Mouse (Mus musculus): ENCODE measurements at regions not wholly inside any gene's neighbourhood (a gene's known extent, or its start where the extent isn't known, plus 50 kb on each side); places are given as distances from the start of the nearest gene placed in this dataset.

- peak overlapping the region; percentile 21; the same call in 1 of the 2 replicates for H3K9ac ChIP-seq (replicated peaks)
- peak overlapping the region; percentile 11 for H3K4me3 ChIP-seq
- no peak overlapping the region for H3K27ac ChIP-seq (replicated peaks)
Observed at GRCm38 (mm10) chr5:33511529-33512252, 77.9 kb upstream of the Nkx1-1 start.

DNA sequence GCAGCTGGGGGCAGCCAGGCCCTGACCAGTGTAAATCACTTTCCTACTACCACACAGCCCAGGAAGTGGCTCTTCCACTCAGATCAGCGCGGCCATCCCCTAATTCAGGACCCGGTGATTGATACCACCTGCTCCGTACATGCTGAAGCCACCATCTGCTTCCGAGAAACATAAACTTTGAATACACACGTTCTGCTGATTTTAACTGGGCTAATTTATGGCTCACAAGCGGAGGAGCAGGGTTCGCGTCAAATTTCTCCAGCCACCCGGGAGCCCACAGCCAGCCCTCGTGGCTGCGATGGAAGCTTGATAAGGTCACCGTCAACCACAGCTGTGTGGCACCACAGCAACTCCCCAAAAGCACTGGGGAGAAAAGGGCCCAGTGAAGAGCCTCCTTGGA, 72.0 kb upstream of the Nkx1-1 start:
- Histone ChIP-seq H3K27me3 (0 out of 2 replicates have a peak, but pooled peaks cover 2% of the 10 kb centered on the region), H3K4me3 (no peak overlapping the region), H3K9ac (replicated peaks) (no peak overlapping the region), H3K4me2 (replicated peaks) (no peak overlapping the region), H3K36me3 (no peaks in the 10 kb centered on the region), H3K9me3 (no peaks in the 10 kb centered on the region), H3K27ac (replicated peaks) (no peak overlapping the region), H3K4me1 (peaks cover 10% of the 10 kb centered on the region; the same call in 1 of the 2 replicates)
- WGBS = 72% methylated on average over 13 of the region's 13 CpGs
- ATAC-seq (replicated peaks) = no peak

More at GRCm38 (mm10) chr5:33511529-33512252, 77.9 kb upstream of the Nkx1-1 start:
- peak overlapping the region; percentile 23 for H3K4me2 ChIP-seq (replicated peaks)
- peaks cover 13% of the 10 kb centered on the region for H3K4me1 ChIP-seq
- 0 out of 2 replicates have a peak, but pooled peaks cover 8% of the 10 kb centered on the region for H3K27me3 ChIP-seq
- H3K9me3 ChIP-seq = no peaks in the 10 kb centered on the region
- ATAC-seq (replicated peaks) = no peak
- no peaks in the 10 kb centered on the region for H3K36me3 ChIP-seq
- WGBS = 28% methylated on average over 25 of the region's 25 CpGs

- no peak overlapping the region for H3K27ac ChIP-seq (replicated peaks)
- 46% methylated on average over 23 of the region's 23 CpGs for WGBS
- H3K9ac ChIP-seq (replicated peaks) = no peak overlapping the region
- H3K36me3 ChIP-seq = no peaks in the 10 kb centered on the region
- no peak overlapping the region for H3K4me2 ChIP-seq (replicated peaks)
- ATAC-seq (replicated peaks) = no peak
- no peaks in the 10 kb centered on the region for H3K9me3 ChIP-seq
- H3K27me3 ChIP-seq = 0 out of 2 replicates have a peak, but pooled peaks cover 7% of the 10 kb centered on the region
- H3K4me3 ChIP-seq = no peak overlapping the region
- H3K4me1 ChIP-seq = peaks cover 10% of the 10 kb centered on the region; the same call in 1 of the 2 replicates
Observed at GRCm38 (mm10) chr5:33501735-33502495, 68.1 kb upstream of the Nkx1-1 start.

DNA sequence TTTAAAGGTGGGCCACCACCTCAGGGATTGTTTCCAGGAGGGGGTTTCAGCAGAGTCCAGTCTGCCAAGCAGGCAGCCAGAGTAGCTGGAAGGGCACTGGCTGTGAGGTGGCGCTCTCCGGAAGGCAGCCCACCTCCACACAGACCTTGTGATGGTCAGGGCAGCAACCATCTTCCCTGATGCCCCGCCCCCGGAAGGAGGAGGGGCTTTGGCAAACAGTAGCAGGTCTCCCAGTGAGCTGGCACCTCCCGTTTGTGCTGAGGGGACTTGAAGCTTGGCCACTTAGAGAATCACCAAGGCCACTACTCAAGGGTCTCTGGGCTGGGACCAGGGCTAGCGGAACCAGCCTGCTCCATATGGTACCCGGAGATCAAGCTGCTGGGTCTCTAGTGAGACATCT, 67.4 kb upstream of the Nkx1-1 start:
- Histone ChIP-seq H3K9me3 (no peaks in the 10 kb centered on the region), H3K27me3 (0 out of 2 replicates have a peak, but pooled peaks cover 7% of the 10 kb centered on the region), H3K4me1 (peaks cover 10% of the 10 kb centered on the region; the same call in 1 of the 2 replicates), H3K36me3 (no peaks in the 10 kb centered on the region), H3K4me2 (replicated peaks) (no peak overlapping the region), H3K27ac (replicated peaks) (no peak overlapping the region), H3K9ac (replicated peaks) (no peak overlapping the region), H3K4me3 (no peak overlapping the region)
- no peak for ATAC-seq (replicated peaks)
- WGBS = 44% methylated on average over 7 of the region's 7 CpGs

GRCm38 (mm10) chr5:33495900-33496529, 62.2 kb upstream of the Nkx1-1 start:
- 20% methylated on average over 6 of the region's 6 CpGs for WGBS
- H3K27ac ChIP-seq (replicated peaks) = no peak overlapping the region

GRCm38 (mm10) chr5:33495276-33495675, 61.5 kb upstream of the Nkx1-1 start:
- Histone ChIP-seq H3K4me2 (replicated peaks) (no peak overlapping the region), H3K27ac (replicated peaks) (no peak overlapping the region), H3K36me3 (no peaks in the 10 kb centered on the region), H3K9me3 (no peaks in the 10 kb centered on the region), H3K9ac (replicated peaks) (no peak overlapping the region), H3K27me3 (peaks cover 14% of the 10 kb centered on the region), H3K4me1 (no peaks in the 10 kb centered on the region), H3K4me3 (no peak overlapping the region)
- ATAC-seq (replicated peaks) = no peak
- WGBS = 27% methylated on average over 6 of the region's 6 CpGs

More at GRCm38 (mm10) chr5:33495900-33496529, 62.2 kb upstream of the Nkx1-1 start:
- Histone ChIP-seq H3K9me3 (no peaks in the 10 kb centered on the region), H3K36me3 (no peaks in the 10 kb centered on the region), H3K4me1 (no peaks in the 10 kb centered on the region), H3K9ac (replicated peaks) (no peak overlapping the region), H3K27me3 (peaks cover 14% of the 10 kb centered on the region), H3K4me2 (replicated peaks) (no peak overlapping the region), H3K4me3 (no peak overlapping the region)
- peak; percentile 68; the same call in 1 of the 2 replicates for ATAC-seq (replicated peaks)

GRCm38 (mm10) chr5:33492604-33493315, 59.0 kb upstream of the Nkx1-1 start:
- H3K4me2 ChIP-seq (replicated peaks) = no peak overlapping the region
- no peak for ATAC-seq (replicated peaks)
- H3K9ac ChIP-seq (replicated peaks) = no peak overlapping the region
- H3K36me3 ChIP-seq = no peaks in the 10 kb centered on the region
- H3K27me3 ChIP-seq = peaks cover 11% of the 10 kb centered on the region
- H3K9me3 ChIP-seq = no peaks in the 10 kb centered on the region
- no peak overlapping the region for H3K4me3 ChIP-seq
- H3K27ac ChIP-seq (replicated peaks) = no peak overlapping the region
- 90% methylated on average over 11 of the region's 11 CpGs for WGBS
- H3K4me1 ChIP-seq = no peaks in the 10 kb centered on the region

GRCm38 (mm10) chr5:33489286-33489685, 55.5 kb upstream of the Nkx1-1 start:
- no peaks in the 10 kb centered on the region for H3K36me3 ChIP-seq
- ATAC-seq (replicated peaks) = no peak
- no peaks in the 10 kb centered on the region for H3K4me1 ChIP-seq
- no peak overlapping the region for H3K27ac ChIP-seq (replicated peaks)
- H3K27me3 ChIP-seq = peaks cover 10% of the 10 kb centered on the region; the same call in 1 of the 2 replicates
- no peak overlapping the region for H3K9ac ChIP-seq (replicated peaks)
- no peak overlapping the region for H3K4me2 ChIP-seq (replicated peaks)
- no peak overlapping the region for H3K4me3 ChIP-seq
- WGBS = 74% methylated on average over 6 of the region's 6 CpGs
- no peaks in the 10 kb centered on the region for H3K9me3 ChIP-seq

DNA sequence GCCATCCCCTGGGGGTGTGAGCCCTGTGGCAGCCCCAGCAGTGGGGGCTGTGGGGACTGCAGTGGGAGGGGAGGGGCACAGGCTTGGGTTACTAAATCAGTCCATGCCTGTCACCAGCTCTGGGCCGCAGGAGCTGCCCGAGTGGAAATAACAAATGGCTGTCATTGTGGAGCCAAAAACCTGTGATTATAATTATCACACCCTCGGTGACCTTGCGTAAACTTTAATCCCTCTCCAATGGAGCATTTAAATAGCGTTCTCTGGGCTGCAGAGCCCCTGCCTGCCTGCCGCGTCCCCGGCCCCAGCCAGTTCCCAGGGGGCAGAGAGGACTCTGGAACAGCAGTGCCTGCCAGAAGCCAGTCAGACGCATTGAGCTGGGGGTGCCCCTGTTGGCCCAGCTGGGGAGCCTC, 54.4 kb upstream of the Nkx1-1 start:
- H3K36me3 ChIP-seq = no peaks in the 10 kb centered on the region
- no peaks in the 10 kb centered on the region for H3K9me3 ChIP-seq
- no peaks in the 10 kb centered on the region for H3K4me1 ChIP-seq
- peaks cover 8% of the 10 kb centered on the region; the same call in 1 of the 2 replicates for H3K27me3 ChIP-seq
- H3K9ac ChIP-seq (replicated peaks) = no peak overlapping the region
- no peak for ATAC-seq (replicated peaks)
- 2% methylated on average over 9 of the region's 9 CpGs for WGBS
- no peak overlapping the region for H3K4me2 ChIP-seq (replicated peaks)
- no peak overlapping the region for H3K4me3 ChIP-seq
- no peak overlapping the region for H3K27ac ChIP-seq (replicated peaks)

GRCm38 (mm10) chr5:33485765-33486164, 52.0 kb upstream of the Nkx1-1 start:
- Histone ChIP-seq H3K4me3 (no peak overlapping the region), H3K4me2 (replicated peaks) (no peak overlapping the region), H3K9ac (replicated peaks) (no peak overlapping the region), H3K4me1 (no peaks in the 10 kb centered on the region), H3K36me3 (no peaks in the 10 kb centered on the region), H3K27me3 (peaks cover 8% of the 10 kb centered on the region; the same call in 1 of the 2 replicates), H3K9me3 (no peaks in the 10 kb centered on the region), H3K27ac (replicated peaks) (no peak overlapping the region)
- 70% methylated on average over 15 of the region's 15 CpGs for WGBS
- no peak for ATAC-seq (replicated peaks)
